Mouse (Mus musculus): ENCODE data around the gene Celf2. TPM values are rescaled to one million over a fixed set of nuclear protein-coding genes. Genes with fewer than 3 reads are reported as not detected.
"Not testable (repeated sequence)": the region's sequence is repeated elsewhere in the genome, so short reads cannot be mapped to it uniquely, and the experiment has no call there.

The Celf2 gene
- total RNA-seq, 2 experiments from 2014 or later = 448 to 459 TPM

DNA sequence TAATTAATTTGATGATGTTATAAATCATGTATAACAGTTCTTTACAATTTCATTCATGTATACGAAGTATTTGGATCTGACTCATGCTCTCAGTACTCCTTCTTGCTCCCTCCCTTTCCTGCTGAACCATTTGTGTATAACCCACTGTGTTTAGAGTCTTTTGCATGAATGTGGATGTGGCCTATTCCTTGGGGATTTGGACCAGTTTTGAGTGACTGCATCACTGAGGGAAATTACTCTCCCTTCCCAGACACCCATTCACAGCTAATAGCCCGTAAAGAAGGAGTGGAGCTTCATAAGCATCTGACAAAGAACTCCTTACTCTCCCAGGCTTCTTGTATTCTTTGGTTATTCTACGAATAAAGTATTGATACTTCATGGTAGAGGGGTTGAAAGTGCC lies 189.6 kb downstream of the Celf2 start:
- intact Hi-C loops (cut with DNase I) = no loop called here
- TF ChIP-seq CTCF (IDR thresholded peaks at IDR 0.05) = no peak
- no peak for DNase-seq (ENCODE audit: extremely low spot score in 1 of 2, low spot score in 2 of 2)
- no peak overlapping the region; the same call in 1 of the 2 replicates for H3K27ac ChIP-seq
- H3K4me3 ChIP-seq = no peak overlapping the region

- peak overlapping the region; percentile 69; the same call in 1 of the 2 replicates for H3K27ac ChIP-seq
- DNase-seq (ENCODE audit: extremely low spot score in 1 of 2, low spot score in 2 of 2) = no peak
- no peak overlapping the region for H3K4me3 ChIP-seq
- no peak for TF ChIP-seq CTCF (IDR thresholded peaks at IDR 0.05)
- intact Hi-C loops (cut with DNase I) = no loop called here
These were observed 197.6 kb downstream of the Celf2 start for GRCm38 (mm10) chr2:7311776-7312175.

GRCm38 (mm10) chr2:7310840-7311182 lies 198.6 kb downstream of the Celf2 start:
- no peak for TF ChIP-seq CTCF (IDR thresholded peaks at IDR 0.05)
- peak overlapping the region; percentile 69; the same call in 1 of the 2 replicates for H3K27ac ChIP-seq
- DNase-seq (ENCODE audit: extremely low spot score in 1 of 2, low spot score in 2 of 2) = no peak
- no peak overlapping the region for H3K4me3 ChIP-seq
- intact Hi-C loops (cut with DNase I) = no loop called here

GRCm38 (mm10) chr2:7310129-7310839 lies 199.1 kb downstream of the Celf2 start:
- peak in 1 of 2 experiments; percentile 37 for DNase-seq (ENCODE audit: extremely low spot score in 1 of 2, low spot score in 2 of 2)
- Histone ChIP-seq H3K27ac (peak overlapping the region; percentile 69; the same call in 1 of the 2 replicates), H3K4me3 (no peak overlapping the region)
- no peak; the same call in 1 of the 2 replicates for TF ChIP-seq CTCF (IDR thresholded peaks at IDR 0.05)
- intact Hi-C loops (cut with DNase I) = no loop called here

DNA sequence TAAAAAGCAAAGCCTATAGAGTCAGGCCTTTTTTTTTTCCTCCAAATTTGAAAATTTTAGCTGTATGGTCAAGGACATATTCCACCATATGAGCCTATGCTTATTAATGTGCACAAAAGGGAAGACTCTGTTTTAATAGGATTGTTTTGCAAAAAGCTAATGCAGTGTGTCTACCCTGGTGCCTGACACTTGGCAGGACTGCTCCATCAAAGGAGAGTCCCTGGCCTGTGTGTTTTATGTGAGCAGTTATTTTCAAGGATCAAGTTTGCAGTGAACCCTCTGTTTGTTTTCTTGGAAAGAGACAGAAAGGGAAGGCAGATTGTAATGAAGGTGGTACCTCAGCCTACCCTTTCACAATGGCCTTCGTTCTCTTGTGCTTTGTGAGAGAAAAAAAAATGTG lies 200.0 kb downstream of the Celf2 start:
- H3K27ac ChIP-seq = peak overlapping the region; percentile 61; the same call in 1 of the 2 replicates
- intact Hi-C loops (cut with DNase I) = no loop called here
- DNase-seq (ENCODE audit: extremely low spot score in 1 of 2, low spot score in 2 of 2) = no peak
- H3K4me3 ChIP-seq = no peak overlapping the region
- TF ChIP-seq CTCF (IDR thresholded peaks at IDR 0.05) = no peak

- Histone ChIP-seq H3K4me3 (no peak overlapping the region), H3K27ac (peak overlapping the region; percentile 61; the same call in 1 of the 2 replicates)
- no peak for TF ChIP-seq CTCF (IDR thresholded peaks at IDR 0.05)
- no peak for DNase-seq (ENCODE audit: extremely low spot score in 1 of 2, low spot score in 2 of 2)
- intact Hi-C loops (cut with DNase I) = no loop called here
These were observed 200.6 kb downstream of the Celf2 start for GRCm38 (mm10) chr2:7308731-7309130.

- Histone ChIP-seq H3K4me3 (no peak overlapping the region), H3K27ac (peak overlapping the region; percentile 40; the same call in 1 of the 2 replicates)
- intact Hi-C loops (cut with DNase I) = no loop called here
- TF ChIP-seq CTCF (IDR thresholded peaks at IDR 0.05) = no peak
- DNase-seq (ENCODE audit: extremely low spot score in 1 of 2, low spot score in 2 of 2) = no peak
These were observed 221.9 kb downstream of the Celf2 start for GRCm38 (mm10) chr2:7287434-7287833.

- intact Hi-C loops (cut with DNase I) = no loop called here
- TF ChIP-seq CTCF (IDR thresholded peaks at IDR 0.05) = no peak
- no peak overlapping the region for H3K4me3 ChIP-seq
- peak overlapping the region; percentile 66; the same call in 1 of the 2 replicates for H3K27ac ChIP-seq
- DNase-seq (ENCODE audit: extremely low spot score in 1 of 2, low spot score in 2 of 2) = no peak
These were observed 236.1 kb downstream of the Celf2 start for GRCm38 (mm10) chr2:7273214-7273613.

- intact Hi-C loops (cut with DNase I) = no loop called here
- H3K27ac ChIP-seq = peak overlapping the region; percentile 89
- no peak for TF ChIP-seq CTCF (IDR thresholded peaks at IDR 0.05)
- H3K4me3 ChIP-seq = no peak overlapping the region
- DNase-seq (ENCODE audit: extremely low spot score in 1 of 2, low spot score in 2 of 2) = peak; percentile 80
These were observed 239.3 kb downstream of the Celf2 start for GRCm38 (mm10) chr2:7270051-7270450.

- TF ChIP-seq CTCF (IDR thresholded peaks at IDR 0.05) = no peak
- intact Hi-C loops (cut with DNase I) = loop anchor here (10.0 kb wide), 1 partner anchor 1118 kb away; no protein-coding TSS in a partner anchor
- peak in 1 of 2 experiments; percentile 3 for DNase-seq (ENCODE audit: extremely low spot score in 1 of 2, low spot score in 2 of 2)
- Histone ChIP-seq H3K27ac (peak overlapping the region; percentile 67), H3K4me3 (no peak overlapping the region)
These were observed 242.2 kb downstream of the Celf2 start for GRCm38 (mm10) chr2:7267166-7267565.

DNA sequence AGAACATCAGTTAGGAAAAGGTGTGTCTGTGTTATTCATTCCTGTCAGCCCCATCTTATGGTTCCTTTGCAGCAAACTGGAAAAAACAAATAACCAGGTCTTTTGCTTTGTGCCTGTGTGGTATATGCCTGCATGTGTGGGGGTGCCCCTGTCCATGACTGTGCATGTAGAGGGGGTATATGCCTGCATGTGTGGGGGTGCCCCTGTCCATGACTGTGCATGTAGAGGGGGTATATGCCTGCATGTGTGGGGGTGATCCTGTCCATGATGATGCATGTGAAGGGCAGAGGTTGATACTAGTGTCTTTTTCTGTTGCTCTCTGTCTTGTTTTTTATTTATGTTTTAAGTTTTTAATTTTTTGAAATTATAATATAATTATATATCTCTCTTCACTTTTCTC lies 246.7 kb downstream of the Celf2 start:
- intact Hi-C loops (cut with DNase I) = loop anchor here (10.0 kb wide), 1 partner anchor 1122 kb away; no protein-coding TSS in a partner anchor
- peak overlapping the region; percentile 78 for H3K27ac ChIP-seq
- peak in 1 of 2 experiments; percentile 30 for DNase-seq (ENCODE audit: extremely low spot score in 1 of 2, low spot score in 2 of 2)
- H3K4me3 ChIP-seq = not testable (repeated sequence)

GRCm38 (mm10) chr2:7260186-7260585 lies 249.2 kb downstream of the Celf2 start:
- intact Hi-C loops (cut with DNase I) = loop anchor here (10.0 kb wide), 1 partner anchor 1125 kb away; no protein-coding TSS in a partner anchor
- no peak for DNase-seq (ENCODE audit: extremely low spot score in 1 of 2, low spot score in 2 of 2)
- no peak for TF ChIP-seq CTCF (IDR thresholded peaks at IDR 0.05)
- no peak overlapping the region for H3K4me3 ChIP-seq
- peak overlapping the region; percentile 76 for H3K27ac ChIP-seq

All from left cerebral cortex, adult 2 months (tissue).